Mouse (Mus musculus) small intestine, adult 2 months (tissue): ENCODE data around the gene Banf1. TPM values are rescaled to one million over a fixed set of nuclear protein-coding genes. Genes with fewer than 3 reads are reported as not detected.

ENCODE experiments used
- H3K27ac ChIP-seq: fragments of 200-500 bp; 2 replicates; pipeline ENCODE4 v1.5.1; 2012; ENCODE audit warnings: low read depth, low read length, control low read depth, inconsistent platforms; ENCODE audit not compliant: insufficient read depth
- H3K27me3 ChIP-seq: fragments of 200-500 bp; 2 replicates; pipeline ENCODE4 v1.6.1; 2012; ENCODE audit warnings: mild to moderate bottlenecking, moderate library complexity, low read length, inconsistent platforms; ENCODE audit not compliant: control insufficient read depth, insufficient read depth
- H3K36me3 ChIP-seq: fragments of 200-500 bp; 2 replicates; pipeline ENCODE4 v1.6.1; 2012; ENCODE audit warnings: mild to moderate bottlenecking, low read length, control low read depth, inconsistent platforms; ENCODE audit not compliant: control insufficient read depth, insufficient read depth
- H3K4me1 ChIP-seq: fragments of 200-500 bp; 2 replicates; pipeline ENCODE4 v1.6.1; 2012; ENCODE audit warnings: low read length, inconsistent platforms, mixed read lengths; ENCODE audit not compliant: control insufficient read depth, insufficient read depth, insufficient read length
- H3K4me3 ChIP-seq: fragments of 200-500 bp; 2 replicates; pipeline ENCODE4 v1.5.1; 2012; ENCODE audit warnings: low read depth, mild to moderate bottlenecking, control low read depth, inconsistent platforms, low read length, moderate library complexity
- CTCF ChIP-seq: fragments of 200-500 bp; IDR thresholded peaks from 2 replicates; pipeline ENCODE4 v1.5.1; 2012; ENCODE audit warnings: low read depth, mild to moderate bottlenecking, control low read depth, inconsistent platforms, low read length, moderate library complexity, mixed read lengths; ENCODE audit not compliant: insufficient replicate concordance, insufficient read length; ENCODE audit errors: extremely low read depth
- POLR2A ChIP-seq: fragments of 200-500 bp; IDR thresholded peaks from 2 replicates; pipeline ENCODE4 v1.6.1; 2012; ENCODE audit warnings: low read depth, mild to moderate bottlenecking, control low read depth, inconsistent platforms, low read length, moderate library complexity
- WGBS: fragments of 180-500 bp; shearing (Covaris S2); methylation state at CpG from one replicate; pipeline ENCODE4 v1.1.7; 2018; 5-methylcytosine and 5-hydroxymethylcytosine counted together
- polyA plus RNA-seq: library from polyadenylated mRNA; depleted of rRNA; stranded (reverse); fragments of >200 nt; gene quantifications from 2 replicates; pipeline ENCODE4 v1.2.3, GENCODE M21; 2012

Banf1 gene
- polyA plus RNA-seq, 1 experiment: 100 TPM

DNA sequence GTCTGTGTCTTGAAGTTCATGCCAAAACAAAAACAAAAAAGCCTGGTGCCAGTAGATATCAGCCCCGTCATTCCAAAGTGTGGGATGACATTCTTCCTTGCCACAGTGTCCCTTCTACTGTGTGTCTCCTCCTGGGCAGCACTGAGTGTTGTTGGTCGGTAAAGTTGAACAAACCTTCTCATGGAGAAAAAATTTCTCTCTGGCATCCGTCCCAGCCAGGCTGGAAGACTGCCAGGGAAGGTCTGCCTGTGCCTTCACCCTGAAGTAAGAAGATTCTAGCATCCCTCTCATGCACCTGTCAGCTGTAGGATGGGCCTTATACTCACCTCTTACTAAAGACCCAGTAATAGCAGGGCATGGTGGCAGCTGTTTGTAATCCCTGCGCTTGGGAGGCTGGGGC, 25.9 kb upstream of the Banf1 start:
- H3K27ac ChIP-seq: no peak overlapping the region
- 22% methylated on average over 4 of the region's 4 CpGs for WGBS
- H3K4me3 ChIP-seq: no peak overlapping the region
- no peaks in the 10 kb centered on the region for H3K36me3 ChIP-seq
- H3K4me1 ChIP-seq: peaks cover 11% of the 10 kb centered on the region; the same call in 1 of the 2 replicates
- no peaks in the 10 kb centered on the region for H3K27me3 ChIP-seq
- TF ChIP-seq CTCF (no peak), POLR2A (no peak)

- TF ChIP-seq CTCF: no peak
- TF ChIP-seq POLR2A: no peak
- Histone ChIP-seq H3K27me3 (no peaks in the 10 kb centered on the region), H3K4me3 (no peak overlapping the region), H3K27ac (peak overlapping the region; percentile 93), H3K36me3 (no peaks in the 10 kb centered on the region; the same call in 1 of the 2 replicates), H3K4me1 (peaks cover 11% of the 10 kb centered on the region; the same call in 1 of the 2 replicates)
- 54% methylated on average over 8 of the region's 8 CpGs for WGBS
Observed at GRCm38 (mm10) chr19:5390416-5390815, 23.4 kb upstream of the Banf1 start.

GRCm38 (mm10) chr19:5389647-5390046, 22.7 kb upstream of the Banf1 start:
- H3K4me3 ChIP-seq: peak overlapping the region; percentile 95
- peaks cover 2% of the 10 kb centered on the region for H3K36me3 ChIP-seq
- 4% methylated on average over 12 of the region's 12 CpGs for whole genome bisulfite sequencing
- TF ChIP-seq POLR2A (peak; percentile 29; the same call in 1 of the 2 replicates), CTCF (no peak)
- peaks cover 11% of the 10 kb centered on the region; the same call in 1 of the 2 replicates for H3K4me1 ChIP-seq
- peak overlapping the region; percentile 93 for H3K27ac ChIP-seq
- H3K27me3 ChIP-seq: no peaks in the 10 kb centered on the region

- TF ChIP-seq POLR2A (peak; percentile 85; the same call in 1 of the 2 replicates), CTCF (no peak)
- H3K27me3 ChIP-seq: no peaks in the 10 kb centered on the region
- peak within 1 kb of the TSS; percentile 95 for H3K4me3 ChIP-seq
- H3K36me3 ChIP-seq: peaks cover 12% of the 10 kb centered on the region
- under 1% methylated on average over 43 of the region's 43 CpGs for WGBS
- H3K4me1 ChIP-seq: peaks cover 11% of the 10 kb centered on the region; the same call in 1 of the 2 replicates
- H3K27ac ChIP-seq: peak within 1 kb of the TSS; percentile 93
Observed at GRCm38 (mm10) chr19:5388588-5389242, 21.7 kb upstream of the Banf1 start, which contains the start of gene Sart1. Sart1 (minus strand) TSS chr19:5388703.

- Histone ChIP-seq H3K27ac (peak overlapping the region; percentile 63), H3K27me3 (no peaks in the 10 kb centered on the region), H3K36me3 (peaks cover 19% of the 10 kb centered on the region), H3K4me3 (peak overlapping the region; percentile 95), H3K4me1 (peaks cover 11% of the 10 kb centered on the region; the same call in 1 of the 2 replicates)
- TF ChIP-seq CTCF (no peak), POLR2A (no peak)
- WGBS: under 1% methylated on average over 43 of the region's 43 CpGs
Observed at GRCm38 (mm10) chr19:5388011-5388441, 21.1 kb upstream of the Banf1 start.

GRCm38 (mm10) chr19:5384715-5385114, 17.7 kb upstream of the Banf1 start:
- Histone ChIP-seq H3K4me3 (no peak overlapping the region), H3K27ac (no peak overlapping the region), H3K4me1 (peaks cover 5% of the 10 kb centered on the region; the same call in 1 of the 2 replicates), H3K27me3 (no peaks in the 10 kb centered on the region), H3K36me3 (peaks cover 51% of the 10 kb centered on the region)
- TF ChIP-seq CTCF: no peak
- TF ChIP-seq POLR2A: no peak
- WGBS: 88% methylated on average over 8 of the region's 8 CpGs

DNA sequence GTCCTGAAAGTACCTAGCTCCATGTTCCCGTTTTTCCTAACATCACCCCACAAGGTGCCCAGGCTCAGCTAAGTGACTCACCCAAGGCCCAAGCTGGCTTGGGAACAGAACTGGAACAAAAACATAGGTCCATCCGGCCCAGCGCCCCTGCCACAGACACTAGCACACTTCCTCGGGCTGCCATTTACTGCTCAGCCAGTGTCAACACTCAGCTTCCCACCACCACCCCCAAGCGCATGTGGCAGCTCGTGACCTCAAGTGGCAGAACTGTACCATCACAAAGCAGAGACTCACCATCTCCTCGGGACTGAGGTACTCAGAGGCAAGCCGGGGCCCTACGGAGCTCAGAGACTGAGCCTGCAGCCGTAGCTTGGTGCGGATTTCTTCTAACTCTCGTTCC, 16.4 kb upstream of the Banf1 start:
- peaks cover 65% of the 10 kb centered on the region for H3K36me3 ChIP-seq
- 96% methylated on average over 12 of the region's 12 CpGs for WGBS
- H3K27ac ChIP-seq: no peak overlapping the region
- no peak for TF ChIP-seq POLR2A
- no peak for TF ChIP-seq CTCF
- H3K4me1 ChIP-seq: no peaks in the 10 kb centered on the region; the same call in 1 of the 2 replicates
- no peaks in the 10 kb centered on the region for H3K27me3 ChIP-seq
- H3K4me3 ChIP-seq: no peak overlapping the region

DNA sequence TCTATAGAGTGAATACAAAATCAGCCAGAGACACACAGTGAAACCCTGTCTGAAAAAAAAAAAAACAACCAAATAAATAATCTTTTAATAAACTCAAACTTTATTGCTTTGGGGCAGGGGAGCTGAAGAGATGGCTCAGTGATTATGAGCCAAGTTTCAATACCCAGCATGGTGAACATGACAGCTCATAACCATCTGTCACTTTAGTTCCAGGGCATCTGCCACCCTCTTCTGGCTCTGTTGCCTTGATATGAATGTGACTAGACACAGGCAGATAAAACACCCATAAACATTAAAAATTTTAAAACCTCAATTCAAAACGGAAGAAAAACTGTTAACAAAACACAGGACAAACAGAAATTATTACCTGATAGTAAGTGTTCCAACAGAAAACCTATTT, 10.5 kb upstream of the Banf1 start:
- WGBS: 87% methylated on average over 1 of the region's 1 CpGs

More for the DNA sequence above, 10.5 kb upstream of the Banf1 start:
- H3K36me3 ChIP-seq: peaks cover 45% of the 10 kb centered on the region
- H3K4me3 ChIP-seq: no peak overlapping the region
- TF ChIP-seq CTCF (no peak), POLR2A (no peak)
- H3K27ac ChIP-seq: no peak overlapping the region
- H3K27me3 ChIP-seq: no peaks in the 10 kb centered on the region
- H3K4me1 ChIP-seq: peaks cover 17% of the 10 kb centered on the region; the same call in 1 of the 2 replicates
